Mouse (Mus musculus) limb, embryonic 13.5 days (tissue): ENCODE results near the gene Pbxip1. TPM values are rescaled to one million over a fixed set of nuclear protein-coding genes. Genes with fewer than 3 reads are reported as not detected.

Source experiments
- ATAC-seq: fragments of 200-750 bp; cut with Nextera tagmentation; 2 replicates; pipeline ENCODE4 v1.8.0; 2017; ENCODE audit warnings: low read depth, moderate number of reproducible peaks, moderate TSS enrichment; ENCODE audit not compliant: low FRiP score
- H3K27ac ChIP-seq: fragments of 300-500 bp; sonication (generic); 2 replicates; pipeline ENCODE4 v1.5.1; 2015; ENCODE audit warnings: inconsistent platforms, mild to moderate bottlenecking, moderate library complexity
- H3K27me3 ChIP-seq: fragments of 300-500 bp; sonication (generic); 2 replicates; pipeline ENCODE4 v1.6.1; 2015; ENCODE audit warnings: mild to moderate bottlenecking, inconsistent platforms
- H3K36me3 ChIP-seq: fragments of 300-500 bp; sonication (generic); 2 replicates; pipeline ENCODE4 v1.6.1; 2015; ENCODE audit warnings: inconsistent platforms, mild to moderate bottlenecking, moderate library complexity
- H3K4me1 ChIP-seq: fragments of 300-500 bp; sonication (generic); 2 replicates; pipeline ENCODE4 v1.6.1; 2015; ENCODE audit warnings: inconsistent platforms
- H3K4me2 ChIP-seq: fragments of 300-500 bp; sonication (generic); replicated peaks from 2 replicates; pipeline ENCODE4 v1.6.1; 2015; ENCODE audit warnings: inconsistent platforms, mild to moderate bottlenecking, moderate library complexity
- H3K4me3 ChIP-seq: fragments of 300-500 bp; sonication (generic); 2 replicates; pipeline ENCODE4 v1.5.1; 2015; ENCODE audit warnings: moderate library complexity, mild to moderate bottlenecking, inconsistent platforms
- H3K9ac ChIP-seq: fragments of 300-500 bp; sonication (generic); 2 replicates; pipeline ENCODE4 v1.6.1; 2015; ENCODE audit warnings: mild to moderate bottlenecking, inconsistent platforms
- H3K9me3 ChIP-seq: fragments of 300-500 bp; sonication (generic); 2 replicates; pipeline ENCODE4 v1.6.1; 2016; ENCODE audit warnings: inconsistent platforms
- WGBS: fragments of 180-500 bp; shearing (Covaris S2); methylation state at CpG from one replicate; pipeline ENCODE4 v1.1.7; 2015; 5-methylcytosine and 5-hydroxymethylcytosine counted together
- polyA plus RNA-seq: library from polyadenylated mRNA; unstranded; fragments of >200 nt; fragmentation: Nextera tagmentation; extraction: Ambion mirVana; gene quantifications from 2 replicates; pipeline ENCODE4 v1.2.1, GENCODE M21; 2015

Gene Pbxip1
- polyA plus RNA-seq, 1 experiment from 2014 or later = 34.1 TPM

DNA sequence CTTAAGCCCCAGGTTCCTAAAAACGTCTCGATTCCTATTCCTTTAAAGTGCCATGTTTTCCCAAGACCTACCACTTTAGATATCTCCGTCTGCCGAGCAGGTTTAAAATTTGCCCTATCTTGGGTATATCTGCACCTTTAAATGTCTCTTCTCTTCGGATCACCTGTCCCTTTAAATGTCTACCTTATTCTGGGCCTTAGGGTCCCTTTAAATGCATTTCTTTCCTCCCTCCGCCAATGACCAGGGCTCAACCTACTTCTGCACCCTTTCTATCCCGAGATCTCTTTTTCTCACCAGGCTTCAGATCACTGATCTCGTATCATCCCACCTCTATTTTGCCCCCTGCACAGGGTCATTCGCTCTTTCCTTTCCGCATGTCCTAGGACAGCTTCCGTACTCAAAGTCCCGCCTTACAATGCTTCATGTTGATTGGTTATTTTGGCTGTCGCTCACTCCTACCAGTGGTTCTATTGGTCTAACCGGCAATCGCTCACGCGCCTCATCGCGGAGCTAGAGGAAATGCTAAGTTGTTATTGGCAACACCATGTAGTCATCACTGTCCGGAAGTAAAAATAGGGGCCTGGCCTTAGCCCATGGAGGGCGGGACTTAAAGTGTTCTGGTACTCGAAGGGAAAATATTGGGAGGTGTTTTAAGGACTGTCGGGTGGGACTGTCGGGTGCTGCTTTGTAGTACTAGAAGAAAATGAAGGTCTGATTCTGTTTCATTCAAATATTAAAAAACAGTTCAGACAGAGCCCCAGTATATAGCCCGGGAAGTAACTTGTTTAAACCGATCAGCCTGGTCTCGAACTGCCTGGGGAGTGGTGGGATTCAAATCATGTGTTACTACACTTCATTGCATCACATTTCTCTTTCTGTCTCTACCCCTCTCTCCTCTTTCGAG, 24.8 kb upstream of the Pbxip1 start, which contains the start of gene Flad1:
Gene Flad1 (minus strand): TSS at position 381 of the 904 bp plus-strand sequence.
- Histone ChIP-seq H3K9me3 (no peaks in the 10 kb centered on the region), H3K9ac (peak within 1 kb of the TSS; percentile 59), H3K27me3 (no peaks in the 10 kb centered on the region), H3K4me1 (peaks cover 13% of the 10 kb centered on the region), H3K4me3 (peak within 1 kb of the TSS; percentile 50), H3K27ac (peak within 1 kb of the TSS; percentile 67; the same call in 1 of the 2 replicates), H3K4me2 (peak within 1 kb of the TSS; percentile 71), H3K36me3 (peaks cover 58% of the 10 kb centered on the region)
- ATAC-seq = peak; percentile 99
- WGBS = 6% methylated on average over 28 of the region's 28 CpGs

- no peak for ATAC-seq
- H3K4me3 ChIP-seq = peak overlapping the region; percentile 68; the same call in 1 of the 2 replicates
- H3K4me2 ChIP-seq = peak overlapping the region; percentile 79
- no peaks in the 10 kb centered on the region for H3K27me3 ChIP-seq
- H3K36me3 ChIP-seq = peaks cover 34% of the 10 kb centered on the region
- H3K27ac ChIP-seq = no peak overlapping the region
- H3K9ac ChIP-seq = no peak overlapping the region
- H3K4me1 ChIP-seq = peaks cover 26% of the 10 kb centered on the region
- H3K9me3 ChIP-seq = no peaks in the 10 kb centered on the region
- 96% methylated on average over 8 of the region's 8 CpGs for WGBS
Measured at GRCm38 (mm10) chr3:89416158-89416557, 20.3 kb upstream of the Pbxip1 start.

DNA sequence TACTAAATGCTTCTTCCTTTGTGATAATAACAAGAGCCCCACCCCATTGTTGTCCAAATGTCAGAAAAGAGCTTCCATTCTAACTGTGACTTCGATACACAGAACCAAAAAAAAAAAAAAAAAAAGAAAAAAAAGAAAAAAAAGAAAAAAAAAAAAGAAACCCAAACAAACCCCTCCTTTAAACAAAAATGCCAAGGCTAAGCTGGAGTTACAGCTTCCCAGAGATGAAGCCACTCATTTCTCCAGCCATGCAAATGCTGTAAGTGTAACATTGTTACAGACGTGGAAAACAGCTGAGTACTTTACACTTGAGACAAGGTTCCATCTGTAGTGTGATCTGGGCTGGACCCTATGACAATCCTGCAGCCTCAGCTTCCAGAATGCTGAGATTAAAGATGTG, 19.4 kb upstream of the Pbxip1 start:
- ATAC-seq = no peak
- Histone ChIP-seq H3K27ac (peak overlapping the region; percentile 91), H3K4me1 (peaks cover 34% of the 10 kb centered on the region), H3K4me3 (peak overlapping the region; percentile 68), H3K36me3 (peaks cover 34% of the 10 kb centered on the region), H3K9me3 (no peaks in the 10 kb centered on the region), H3K4me2 (peak overlapping the region; percentile 79), H3K9ac (peak overlapping the region; percentile 79), H3K27me3 (no peaks in the 10 kb centered on the region)
- WGBS = 26% methylated on average over 2 of the region's 2 CpGs

DNA sequence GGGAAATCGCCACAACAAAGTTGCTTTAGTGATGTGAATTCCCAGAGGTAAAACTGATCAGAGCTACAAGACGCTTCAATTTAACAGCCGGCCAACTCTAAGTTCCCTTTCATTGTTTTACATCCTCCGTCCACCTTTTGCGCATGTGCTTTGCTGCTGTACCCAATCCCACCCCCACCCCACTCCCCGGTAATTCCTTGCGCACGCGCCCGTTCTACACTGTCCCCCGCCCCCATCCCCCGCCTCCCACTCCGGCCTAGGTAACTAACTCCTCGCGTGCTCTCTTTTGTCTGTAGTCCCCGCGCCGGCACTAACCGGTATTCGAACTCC, 18.7 kb upstream of the Pbxip1 start:
- H3K4me1 ChIP-seq = peaks cover 40% of the 10 kb centered on the region
- H3K4me2 ChIP-seq = peak overlapping the region; percentile 79
- H3K36me3 ChIP-seq = peaks cover 34% of the 10 kb centered on the region
- ATAC-seq = peak; percentile 46
- under 1% methylated on average over 20 of the region's 20 CpGs for WGBS
- no peaks in the 10 kb centered on the region for H3K9me3 ChIP-seq
- no peaks in the 10 kb centered on the region for H3K27me3 ChIP-seq
- peak overlapping the region; percentile 68 for H3K4me3 ChIP-seq
- H3K9ac ChIP-seq = peak overlapping the region; percentile 79
- peak overlapping the region; percentile 91 for H3K27ac ChIP-seq

- H3K27ac ChIP-seq = peak within 1 kb of the TSS; percentile 98
- H3K36me3 ChIP-seq = peaks cover 34% of the 10 kb centered on the region
- ATAC-seq = peak; percentile 94
- H3K9me3 ChIP-seq = no peaks in the 10 kb centered on the region
- H3K9ac ChIP-seq = peak within 1 kb of the TSS; percentile 79
- H3K4me2 ChIP-seq = peak within 1 kb of the TSS; percentile 88
- H3K4me3 ChIP-seq = peak within 1 kb of the TSS; percentile 68
- peaks cover 46% of the 10 kb centered on the region for H3K4me1 ChIP-seq
- H3K27me3 ChIP-seq = no peaks in the 10 kb centered on the region
- WGBS = 0% methylated on average over 39 of the region's 39 CpGs
Measured at GRCm38 (mm10) chr3:89418170-89418860, 18.2 kb upstream of the Pbxip1 start, which contains the start of the genes Cks1b and Shc1. Gene Cks1b, minus strand, starts transcription at chr3:89418383. Gene Shc1, plus strand, starts transcription at chr3:89418443.

DNA sequence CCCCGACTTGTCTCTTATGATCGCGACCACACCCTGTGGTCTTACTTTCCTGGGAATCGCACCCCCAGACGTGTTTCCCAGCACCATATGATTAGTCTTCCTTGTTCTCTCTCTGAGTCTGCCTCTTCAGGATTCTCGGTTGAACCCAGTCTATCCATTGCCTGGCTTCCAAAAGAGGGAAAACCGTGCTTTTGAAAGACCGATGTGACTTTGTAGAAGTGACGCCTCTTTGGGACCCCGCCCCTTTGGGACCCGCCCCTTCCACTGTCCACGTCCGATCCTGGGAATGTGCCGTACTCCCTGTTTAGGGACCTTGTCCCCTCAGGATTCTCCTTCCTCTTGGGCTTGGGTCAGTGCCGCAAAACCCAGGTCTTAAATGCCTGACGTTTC, 17.6 kb upstream of the Pbxip1 start:
- no peaks in the 10 kb centered on the region for H3K27me3 ChIP-seq
- WGBS = under 1% methylated on average over 16 of the region's 16 CpGs
- H3K4me3 ChIP-seq = peak overlapping the region; percentile 68
- peaks cover 36% of the 10 kb centered on the region for H3K36me3 ChIP-seq
- peak overlapping the region; percentile 88 for H3K4me2 ChIP-seq
- ATAC-seq = peak; percentile 2; the same call in 1 of the 2 replicates
- peaks cover 51% of the 10 kb centered on the region for H3K4me1 ChIP-seq
- H3K9ac ChIP-seq = peak overlapping the region; percentile 77
- no peaks in the 10 kb centered on the region for H3K9me3 ChIP-seq
- H3K27ac ChIP-seq = peak overlapping the region; percentile 98

GRCm38 (mm10) chr3:89419571-89419970, 16.9 kb upstream of the Pbxip1 start:
- Histone ChIP-seq H3K9ac (peak overlapping the region; percentile 77), H3K4me2 (peak overlapping the region; percentile 88), H3K27ac (peak overlapping the region; percentile 98), H3K27me3 (no peaks in the 10 kb centered on the region), H3K36me3 (peaks cover 36% of the 10 kb centered on the region), H3K4me3 (peak overlapping the region; percentile 68), H3K4me1 (peaks cover 51% of the 10 kb centered on the region), H3K9me3 (no peaks in the 10 kb centered on the region)
- WGBS = under 1% methylated on average over 9 of the region's 9 CpGs
- ATAC-seq = no peak

GRCm38 (mm10) chr3:89419981-89420380, 16.5 kb upstream of the Pbxip1 start:
- Histone ChIP-seq H3K4me2 (peak overlapping the region; percentile 88), H3K36me3 (peaks cover 36% of the 10 kb centered on the region), H3K4me3 (peak overlapping the region; percentile 68), H3K9me3 (no peaks in the 10 kb centered on the region), H3K27me3 (no peaks in the 10 kb centered on the region), H3K27ac (peak overlapping the region; percentile 98), H3K9ac (peak overlapping the region; percentile 77), H3K4me1 (peaks cover 51% of the 10 kb centered on the region)
- no peak for ATAC-seq
- WGBS = 14% methylated on average over 3 of the region's 3 CpGs

DNA sequence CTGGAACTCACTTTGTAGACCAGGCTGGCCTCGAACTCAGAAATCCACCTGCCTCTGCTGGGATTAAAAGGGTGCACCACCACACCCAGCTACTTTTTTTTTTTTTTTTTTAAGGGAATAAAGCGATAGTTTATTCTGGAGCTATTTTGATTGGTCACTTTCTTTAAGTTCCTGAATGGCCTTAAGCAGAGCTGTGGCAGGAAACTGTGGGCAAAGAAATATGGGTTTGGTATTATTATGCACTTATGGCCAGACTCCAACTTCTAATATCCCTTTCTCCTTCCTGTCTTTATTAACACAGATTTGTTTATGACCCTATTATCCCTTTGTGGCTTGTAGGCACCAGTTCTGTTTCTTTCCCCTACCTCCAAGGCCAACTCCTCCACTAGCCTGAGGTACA, 16.1 kb upstream of the Pbxip1 start:
- H3K4me2 ChIP-seq = peak overlapping the region; percentile 88
- peaks cover 36% of the 10 kb centered on the region for H3K36me3 ChIP-seq
- H3K4me1 ChIP-seq = peaks cover 51% of the 10 kb centered on the region
- H3K4me3 ChIP-seq = peak overlapping the region; percentile 68
- no peak for ATAC-seq
- H3K9me3 ChIP-seq = no peaks in the 10 kb centered on the region
- no peaks in the 10 kb centered on the region for H3K27me3 ChIP-seq
- peak overlapping the region; percentile 54; the same call in 1 of the 2 replicates for H3K9ac ChIP-seq
- 42% methylated on average over 2 of the region's 2 CpGs for WGBS
- peak overlapping the region; percentile 88 for H3K27ac ChIP-seq

DNA sequence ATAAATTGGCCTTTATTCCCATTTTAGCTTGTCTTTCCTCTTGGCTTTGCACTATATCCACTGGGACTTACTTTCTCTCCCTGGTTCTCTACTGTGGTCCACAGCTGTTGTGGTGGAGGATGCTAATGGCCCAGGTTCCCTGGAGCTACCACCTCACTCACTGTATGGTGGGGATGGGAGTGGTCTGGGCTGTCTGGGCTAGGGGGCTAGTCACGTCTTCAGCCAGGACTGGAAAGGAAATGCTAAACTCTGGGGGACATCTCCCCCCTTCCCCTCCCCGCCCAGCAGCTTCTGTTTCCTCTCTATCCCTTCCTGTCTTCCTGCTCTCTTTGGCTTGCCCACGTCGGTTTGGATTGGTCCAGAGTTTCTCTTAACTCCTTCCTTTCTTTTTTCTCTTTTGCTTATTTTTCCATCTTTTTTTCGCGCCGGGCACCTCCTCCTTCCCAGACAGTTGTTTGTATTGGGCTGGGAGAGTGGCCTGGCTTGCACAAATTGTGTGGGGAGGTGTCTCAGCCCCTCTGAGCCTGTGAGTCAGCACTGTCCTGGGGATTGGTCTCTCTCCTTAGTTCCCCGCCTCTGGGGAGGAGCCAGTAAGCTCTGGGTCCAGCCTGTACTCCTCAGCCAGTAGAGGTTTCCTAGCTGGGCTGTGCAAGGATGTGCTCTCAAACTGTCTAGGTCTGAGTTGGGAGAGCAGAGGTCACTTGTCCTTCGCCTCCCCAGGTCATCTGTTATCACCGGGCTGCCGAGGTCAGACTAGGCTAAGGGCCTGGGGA, 15.3 kb upstream of the Pbxip1 start:
- H3K9ac ChIP-seq = peak overlapping the region; percentile 76
- H3K27ac ChIP-seq = peak overlapping the region; percentile 88
- H3K4me3 ChIP-seq = peak overlapping the region; percentile 68
- no peaks in the 10 kb centered on the region for H3K27me3 ChIP-seq
- H3K36me3 ChIP-seq = peaks cover 35% of the 10 kb centered on the region
- 2% methylated on average over 11 of the region's 11 CpGs for WGBS
- H3K4me1 ChIP-seq = peaks cover 50% of the 10 kb centered on the region
- peak overlapping the region; percentile 88 for H3K4me2 ChIP-seq
- H3K9me3 ChIP-seq = no peaks in the 10 kb centered on the region
- peak; percentile 60 for ATAC-seq

GRCm38 (mm10) chr3:89421810-89422473, 14.6 kb upstream of the Pbxip1 start:
- peaks cover 44% of the 10 kb centered on the region for H3K4me1 ChIP-seq
- peak overlapping the region; percentile 76 for H3K9ac ChIP-seq
- no peaks in the 10 kb centered on the region for H3K9me3 ChIP-seq
- H3K4me3 ChIP-seq = peak overlapping the region; percentile 68
- H3K27me3 ChIP-seq = no peaks in the 10 kb centered on the region
- peak overlapping the region; percentile 88 for H3K27ac ChIP-seq
- peaks cover 40% of the 10 kb centered on the region for H3K36me3 ChIP-seq
- H3K4me2 ChIP-seq = peak overlapping the region; percentile 88
- 8% methylated on average over 22 of the region's 22 CpGs for WGBS
- ATAC-seq = no peak
